Mouse (Mus musculus) T-helper 2 cell (primary cell): ENCODE data around the gene Caly.

Experiments used
- in situ Hi-C: fragments of 300-600 bp; cut with MboI, MseI; formaldehyde crosslinking; loops from one replicate; pipeline ENCODE4 v1.15.1; 2025; ENCODE audit warnings: high pct_unique_total_duplicates

Gene Caly

DNA sequence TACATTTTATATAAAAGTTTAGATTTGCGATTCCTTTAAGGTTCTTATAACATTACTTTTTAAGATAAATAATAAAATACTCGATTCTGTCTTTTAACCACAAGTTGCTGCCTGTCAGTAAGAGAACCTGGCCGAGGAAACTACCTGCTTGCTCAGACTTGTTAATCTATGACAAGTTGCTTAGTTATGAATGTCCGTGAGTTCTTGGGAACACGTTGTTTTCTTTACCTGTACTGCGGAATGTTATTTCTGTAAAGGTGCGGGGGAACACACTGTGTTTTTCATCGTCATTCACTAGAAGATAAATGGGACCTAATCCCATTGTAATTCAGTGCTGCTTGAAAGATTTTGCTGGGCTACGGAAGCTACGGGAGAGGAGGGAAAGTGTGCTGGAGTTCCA lies 8.3 kb upstream of the Caly start:
- in situ Hi-C loops = no loop called here

- in situ Hi-C loops = loop anchor here (5.0 kb wide), 1 partner anchor 56 kb away; the partner anchor contains the start of gene Mtg1
Measured at GRCm38 (mm10) chr7:140081408-140082241, 723 bp downstream of the Caly start.

DNA sequence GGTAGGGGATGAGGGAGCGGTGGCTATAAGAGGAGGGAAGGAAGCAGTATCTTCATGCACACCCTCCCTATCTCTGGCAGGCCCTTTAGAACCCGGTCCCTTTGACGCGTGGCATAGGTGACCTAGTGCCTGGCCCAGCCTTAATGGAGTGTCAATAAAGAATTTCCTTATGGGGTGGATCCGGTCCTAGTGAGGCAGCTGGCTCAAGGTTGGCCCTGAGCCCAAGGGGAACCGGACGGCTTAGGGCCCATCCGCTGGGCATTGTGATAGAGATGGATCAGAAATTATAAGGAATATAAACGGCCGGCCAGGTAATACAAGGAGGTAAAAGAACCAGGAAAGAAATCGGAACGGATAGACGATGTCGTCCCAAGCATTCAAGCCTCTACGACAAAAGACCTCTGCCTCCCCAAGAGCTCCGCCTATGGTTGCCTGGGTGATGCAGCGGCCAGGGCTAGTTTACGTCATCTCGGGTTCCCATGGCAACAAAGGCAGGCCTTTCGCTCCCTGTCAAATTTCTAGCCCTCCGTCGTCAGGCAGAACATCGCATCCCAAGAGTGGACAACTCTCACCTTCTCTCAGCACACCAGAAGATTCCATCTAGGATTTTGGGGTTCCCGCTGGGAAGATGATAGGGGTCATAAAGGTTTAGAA lies 1.7 kb downstream of the Caly start:
- in situ Hi-C loops = loop anchor here (5.0 kb wide), 1 partner anchor 57 kb away; the partner anchor contains the start of gene Mtg1

- in situ Hi-C loops = no loop called here
Measured at GRCm38 (mm10) chr7:140078711-140079110, 3.6 kb downstream of the Caly start.

GRCm38 (mm10) chr7:140077698-140078097 lies 4.7 kb downstream of the Caly start:
- in situ Hi-C loops = no loop called here

GRCm38 (mm10) chr7:140070042-140070711 lies 12.2 kb downstream of the Caly start:
- in situ Hi-C loops = loop anchor here (5.0 kb wide), 1 partner anchor 108 kb away; no protein-coding TSS in a partner anchor

DNA sequence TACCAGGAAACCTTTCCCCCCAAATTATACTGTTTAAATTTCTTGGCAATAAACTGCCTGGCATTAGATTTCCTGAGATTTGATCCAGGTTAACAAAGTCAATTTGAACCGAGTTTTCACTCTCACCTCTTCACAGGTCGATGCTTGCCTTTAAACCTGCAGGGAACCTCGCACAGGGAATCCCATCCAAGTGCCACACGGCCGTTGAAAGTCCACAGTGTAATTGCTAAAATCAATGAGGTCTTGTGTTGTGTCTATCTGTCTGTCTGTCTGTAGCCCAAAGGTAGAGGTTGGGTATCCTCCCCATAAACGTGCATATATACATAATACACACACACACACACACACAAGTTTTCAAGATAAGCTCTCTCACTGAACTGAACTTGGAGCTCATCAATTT lies 15.0 kb downstream of the Caly start:
- in situ Hi-C loops = loop anchor here (10.0 kb wide), 1 partner anchor 337 kb away; the partner anchor contains the start of gene Olfr531

- in situ Hi-C loops = loop anchor here (10.0 kb wide), 1 partner anchor 342 kb away; the partner anchor contains the start of gene Olfr531
Measured at GRCm38 (mm10) chr7:140063092-140063491, 19.3 kb downstream of the Caly start.

DNA sequence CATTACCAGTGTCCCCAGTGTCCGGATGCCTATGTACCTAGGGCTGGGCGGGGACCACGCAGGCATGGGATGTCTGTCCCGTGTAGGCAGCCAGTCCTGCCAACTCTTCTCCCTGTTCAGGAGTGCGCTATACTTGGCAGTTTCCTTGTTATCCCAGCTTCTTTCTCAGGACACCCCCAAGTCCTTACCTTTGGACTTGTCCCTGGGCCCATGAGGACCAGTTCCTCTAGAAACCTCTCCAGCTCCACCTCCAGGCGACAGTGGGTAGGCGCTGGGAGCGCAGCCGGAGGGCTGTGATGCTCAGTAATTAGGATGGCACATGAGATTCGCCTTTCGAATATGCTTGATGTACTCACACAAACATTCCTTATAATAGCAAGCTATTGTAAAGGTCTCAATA lies 20.0 kb downstream of the Caly start:
- in situ Hi-C loops = loop anchor here (10.0 kb wide), 1 partner anchor 342 kb away; the partner anchor contains the start of gene Olfr531

GRCm38 (mm10) chr7:140061832-140062130 lies 20.6 kb downstream of the Caly start:
- in situ Hi-C loops = loop anchor here (10.0 kb wide), 1 partner anchor 343 kb away; the partner anchor contains the start of gene Olfr531

DNA sequence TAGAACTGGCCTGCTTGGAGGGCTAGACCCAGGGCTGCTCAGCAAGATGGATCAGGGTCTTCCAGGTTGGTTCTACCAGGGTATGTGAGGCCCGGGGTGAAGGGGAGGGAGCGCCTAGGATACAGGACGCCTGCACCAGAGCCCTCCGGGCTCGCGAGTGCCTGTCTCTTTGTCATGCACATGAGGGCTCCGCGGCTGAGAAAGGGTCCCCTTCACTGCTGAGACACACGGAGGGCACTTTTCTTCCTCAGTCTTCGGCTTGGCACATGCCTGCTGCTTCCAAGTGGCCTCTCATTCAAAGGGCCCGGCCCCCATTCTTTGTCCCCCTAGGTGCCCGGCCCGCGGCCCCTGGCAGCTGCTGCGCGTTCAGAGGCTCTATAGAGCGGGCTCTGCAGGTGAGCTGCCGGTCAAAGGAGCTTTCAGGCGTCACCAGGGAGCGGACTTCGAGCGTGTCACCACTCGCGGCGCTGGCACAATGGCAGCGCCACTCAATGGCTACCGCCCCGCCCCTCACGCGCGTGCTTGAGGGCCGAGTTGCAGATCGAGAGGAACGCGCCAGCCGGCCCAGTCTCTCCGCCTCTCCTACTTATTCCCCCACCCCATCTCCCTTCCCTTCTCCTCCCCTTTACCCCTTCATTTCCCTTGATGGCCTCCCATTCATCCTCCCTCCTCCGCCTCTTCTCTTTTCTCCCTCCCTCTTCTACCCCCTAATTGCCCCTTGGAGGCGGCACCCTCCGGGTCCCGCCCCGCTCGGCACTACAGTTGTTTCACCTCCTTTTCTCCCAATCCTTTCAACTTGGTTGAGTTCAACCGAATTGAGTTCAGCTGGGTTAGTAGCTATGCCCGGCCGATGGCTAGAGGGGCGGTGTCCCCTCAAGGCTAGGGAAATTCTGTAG lies 21.2 kb downstream of the Caly start:
- in situ Hi-C loops = loop anchor here (10.0 kb wide), 1 partner anchor 344 kb away; the partner anchor contains the start of gene Olfr531

DNA sequence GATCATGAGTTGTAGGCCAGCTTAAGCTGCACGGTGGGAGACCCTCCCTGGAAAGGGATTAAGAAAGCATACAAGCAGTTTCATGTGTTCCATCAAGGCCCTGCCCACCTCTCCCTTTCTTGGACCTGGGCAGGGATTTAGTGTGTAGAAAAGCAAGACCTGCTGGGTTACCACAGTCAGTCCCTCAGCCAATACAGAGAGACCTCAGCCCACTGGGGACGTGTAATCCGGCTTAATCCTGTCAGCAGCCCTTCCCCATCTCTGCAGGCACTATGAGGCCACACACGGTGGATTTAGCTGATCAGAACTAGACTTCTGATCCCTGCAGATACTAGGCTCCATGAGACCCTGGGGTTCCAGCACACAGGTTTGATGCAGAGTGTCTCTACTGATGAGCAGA lies 22.7 kb downstream of the Caly start:
- in situ Hi-C loops = no loop called here

GRCm38 (mm10) chr7:140058528-140058927 lies 23.8 kb downstream of the Caly start:
- in situ Hi-C loops = no loop called here

GRCm38 (mm10) chr7:140057413-140058407 lies 24.6 kb downstream of the Caly start:
- in situ Hi-C loops = no loop called here

DNA sequence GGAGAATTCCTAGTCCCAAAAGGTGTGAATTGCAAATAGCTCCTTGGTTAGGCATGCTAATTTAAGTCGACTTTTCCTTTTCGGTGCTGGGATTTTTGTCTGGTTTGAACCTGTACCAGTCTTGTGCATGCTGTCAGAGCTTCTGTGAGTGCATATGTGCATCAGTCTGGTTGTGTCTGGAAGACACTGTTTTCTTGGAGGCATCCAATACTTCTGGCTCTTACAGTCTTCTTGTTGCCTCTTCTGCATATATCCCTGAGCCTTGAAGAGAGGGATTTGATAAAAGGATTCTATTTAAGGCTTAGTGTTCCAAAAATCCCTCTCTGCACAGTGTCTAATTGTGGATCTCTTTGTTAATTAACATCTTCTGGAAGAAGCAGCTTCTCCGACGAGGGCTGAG lies 28.2 kb downstream of the Caly start:
- in situ Hi-C loops = no loop called here

DNA sequence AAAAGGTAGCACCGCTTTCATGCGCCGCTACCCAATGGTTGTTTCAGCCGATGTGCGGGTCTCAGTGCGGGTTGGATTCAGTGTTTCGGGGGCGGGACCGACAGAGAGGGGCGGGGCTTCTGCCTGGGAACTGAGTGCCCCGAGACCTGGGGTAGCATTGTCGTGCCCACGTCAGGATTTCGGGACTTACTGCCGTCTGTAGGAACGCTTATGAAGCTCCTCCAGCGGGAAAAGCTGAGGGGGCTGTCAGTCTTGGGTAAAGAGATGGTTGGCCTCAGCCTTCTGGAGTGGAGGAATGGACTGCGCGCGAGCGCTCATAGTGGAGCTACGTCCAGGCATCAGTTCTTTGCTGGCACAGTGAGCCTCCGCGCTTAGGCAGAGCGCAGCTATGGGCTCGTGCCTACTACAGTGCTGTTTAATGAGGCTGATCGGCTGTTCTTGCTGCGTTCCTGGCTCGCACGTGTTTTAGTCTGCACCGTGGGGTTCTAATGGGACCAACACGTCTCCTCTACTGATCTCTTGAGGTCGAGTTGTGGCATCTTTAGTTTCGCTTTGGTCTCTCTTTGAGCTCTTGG lies 33.1 kb downstream of the Caly start:
- in situ Hi-C loops = no loop called here

DNA sequence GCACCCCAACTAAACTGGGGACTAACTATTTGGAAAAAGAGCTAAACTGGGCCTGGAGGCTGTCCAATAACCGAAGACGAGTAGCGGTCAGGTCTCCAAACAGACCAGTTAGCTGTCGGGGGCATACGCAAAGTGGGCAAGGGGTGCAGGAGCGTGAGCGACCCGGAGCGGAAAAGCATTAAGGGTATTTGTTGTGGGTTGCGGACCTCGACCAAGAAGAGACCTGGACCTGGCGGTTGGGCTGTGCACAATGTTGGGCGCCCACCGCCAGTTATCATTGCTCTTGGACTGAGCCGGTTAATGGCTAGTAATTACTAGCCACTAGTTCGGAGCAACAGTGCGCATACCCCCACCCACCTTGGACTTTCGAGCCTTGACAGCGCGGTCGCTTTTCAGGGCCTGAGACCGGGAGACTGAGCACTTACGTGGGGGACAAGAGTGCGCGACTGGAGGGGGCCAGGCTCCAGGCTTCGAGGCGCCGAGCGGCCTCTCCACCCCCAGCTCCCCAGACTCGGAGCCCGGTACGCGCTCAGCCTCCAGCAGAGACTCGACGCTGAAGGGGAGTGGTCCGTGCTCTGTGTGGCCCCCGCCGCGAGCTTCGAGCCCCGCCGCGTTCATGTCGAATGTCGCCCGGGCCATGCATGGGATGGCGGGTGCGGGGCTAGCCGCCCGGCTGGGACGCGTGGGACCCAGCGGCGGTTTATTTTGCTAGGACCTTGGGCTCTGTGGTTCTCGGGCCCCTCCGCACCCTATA lies 33.8 kb downstream of the Caly start, which contains the start of gene Msx3:
TSS of gene Msx3 (minus strand) at position 729 of the 754 bp plus-strand sequence.
- in situ Hi-C loops = no loop called here

- in situ Hi-C loops = no loop called here
Measured at GRCm38 (mm10) chr7:140047811-140048311, 34.5 kb downstream of the Caly start.
